Mouse (Mus musculus) brain, embryonic 14.5 days (tissue): ENCODE measurements around the gene Rnf216.
A peak's percentile ranks its signal among the peaks of the same experiment; 100 is the strongest.

ENCODE experiments used
- CTCF ChIP-seq: fragments of 200-500 bp; IDR thresholded peaks from 2 replicates; pipeline ENCODE4 v1.5.1; 2012; ENCODE audit warnings: inconsistent platforms, mild to moderate bottlenecking, moderate library complexity, borderline replicate concordance; ENCODE audit not compliant: insufficient read depth, insufficient read length; ENCODE audit errors: extremely low read depth
- POLR2A ChIP-seq: fragments of 200-500 bp; IDR thresholded peaks from 2 replicates; pipeline ENCODE4 v1.6.1; 2012; ENCODE audit warnings: mild to moderate bottlenecking, inconsistent platforms, borderline replicate concordance; ENCODE audit not compliant: poor library complexity, insufficient read depth, insufficient read length, severe bottlenecking; ENCODE audit errors: extremely low read depth

- TF ChIP-seq CTCF (peak; percentile 73; the same call in 1 of the 2 replicates), POLR2A (no peak)
Observed at GRCm38 (mm10) chr5:143066551-143066958, 46.2 kb downstream of the Rnf216 start.
